Mouse (Mus musculus): ENCODE data around the gene Ier3.

GRCm38 (mm10) chr17:35782398-35782797 is 39.1 kb upstream of the Ier3 start:
- TF ChIP-seq CTCF (conservative IDR thresholded peaks at IDR 0.05; ENCODE audit: insufficient read depth, insufficient read length, low read depth, low read length) (peak; percentile 23; the same call in 1 of the 2 replicates), POLR2A (IDR thresholded peaks at IDR 0.05; ENCODE audit: low read depth, low read length) (no peak)
